Mouse (Mus musculus) urinary bladder, postnatal 14 days (tissue): ENCODE data around the gene Kng2.
"Not testable (repeated sequence)": the region's sequence is repeated elsewhere in the genome, so short reads cannot be mapped to it uniquely, and the experiment has no call there.

Experiments
- DNase-seq: peaks from one replicate; pipeline ENCODE4 v3.0.0; 2021; ENCODE audit warnings: low spot score

Kng2 gene

GRCm38 (mm10) chr16:22956085-22956439, 73.2 kb downstream of the Kng2 start:
- no peak for DNase-seq

DNA sequence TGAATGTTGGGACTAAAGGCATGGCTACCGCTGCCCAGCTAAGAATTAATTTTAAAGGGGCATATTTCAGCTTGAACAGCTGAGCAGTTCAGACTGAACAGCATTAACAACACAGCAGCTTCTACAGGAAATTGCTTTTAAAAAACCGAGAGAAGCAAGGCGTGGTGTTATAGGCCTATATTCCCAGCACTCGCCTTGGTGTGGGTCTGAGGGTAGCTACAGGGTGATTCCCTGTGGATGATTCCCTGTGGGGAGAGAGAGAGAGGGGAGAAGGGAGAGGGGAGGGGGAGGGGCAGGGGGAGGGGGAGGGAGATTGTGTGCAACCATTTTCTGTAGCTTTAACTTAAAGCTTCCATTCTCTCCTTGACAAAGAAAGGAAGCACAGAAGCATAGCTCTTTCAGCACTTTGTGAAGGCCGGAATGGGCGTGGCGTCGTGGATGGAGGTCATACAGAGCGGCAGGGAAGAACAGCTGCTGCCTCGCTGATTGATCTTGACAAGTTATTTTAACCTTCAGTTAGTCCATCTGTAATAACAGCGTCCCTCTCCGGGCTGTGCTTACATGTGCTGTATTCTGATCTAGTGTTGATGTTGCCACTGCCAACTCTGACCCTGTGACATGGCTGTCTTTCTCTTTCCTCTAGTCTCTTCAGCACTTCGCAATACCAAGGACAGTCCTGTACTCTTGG, 73.7 kb downstream of the Kng2 start:
- DNase-seq, result no peak

GRCm38 (mm10) chr16:22953069-22953468, 76.2 kb downstream of the Kng2 start:
- no peak for DNase-seq

DNA sequence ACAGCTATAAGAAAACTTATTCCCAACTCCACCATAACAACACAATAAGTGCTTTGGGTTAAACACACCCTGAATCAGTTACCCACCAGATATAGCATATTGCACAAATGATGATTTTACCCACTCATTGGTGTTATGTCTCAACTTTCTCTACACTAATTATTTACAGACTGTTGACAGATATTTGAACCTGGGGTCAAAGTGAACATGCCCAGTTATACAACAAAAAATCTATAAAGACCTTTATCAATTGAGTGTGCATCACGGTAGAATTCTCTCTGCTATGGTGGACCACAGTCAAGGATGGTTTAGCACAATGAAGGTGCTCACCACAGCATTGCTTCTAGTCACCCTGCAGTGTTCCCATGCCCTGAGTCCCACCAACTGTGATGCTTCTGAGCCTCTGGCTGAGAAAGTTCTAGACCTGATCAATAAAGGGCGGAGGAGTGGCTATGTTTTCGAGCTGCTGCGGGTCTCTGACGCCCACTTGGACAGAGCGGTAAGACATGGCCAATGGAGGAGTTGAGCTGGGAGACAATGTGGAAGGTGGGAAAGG, 78.4 kb downstream of the Kng2 start, which contains the start of gene Hrg:
Hrg (plus strand) TSS at position 233 of the 556 bp plus-strand sequence.
- no peak for DNase-seq

DNA sequence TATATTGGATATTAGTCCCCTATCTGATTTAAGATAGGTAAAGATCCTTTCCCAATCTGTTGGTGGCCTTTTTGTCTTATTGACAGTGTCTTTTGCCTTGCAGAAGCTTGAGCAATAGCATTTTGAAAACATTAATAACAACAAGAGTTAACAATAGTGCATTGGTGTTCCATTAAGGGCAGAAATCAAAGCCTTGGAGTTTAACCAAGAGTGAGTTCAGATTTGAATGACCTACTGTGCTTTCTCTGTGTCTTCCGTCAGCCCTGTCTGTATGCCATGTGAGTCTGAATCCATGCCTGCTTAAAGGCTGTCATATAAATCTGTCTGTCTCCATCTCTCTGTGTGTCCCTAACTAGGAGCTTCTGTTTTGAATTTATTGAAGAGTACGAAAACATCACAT, 81.9 kb downstream of the Kng2 start:
- DNase-seq, result no peak

GRCm38 (mm10) chr16:22941825-22942476, 87.3 kb downstream of the Kng2 start:
- DNase-seq, result not testable (repeated sequence)

- DNase-seq, result no peak
Observed at GRCm38 (mm10) chr16:22939120-22939695, 90.1 kb downstream of the Kng2 start.

GRCm38 (mm10) chr16:22938541-22938940, 90.7 kb downstream of the Kng2 start:
- no peak for DNase-seq

DNA sequence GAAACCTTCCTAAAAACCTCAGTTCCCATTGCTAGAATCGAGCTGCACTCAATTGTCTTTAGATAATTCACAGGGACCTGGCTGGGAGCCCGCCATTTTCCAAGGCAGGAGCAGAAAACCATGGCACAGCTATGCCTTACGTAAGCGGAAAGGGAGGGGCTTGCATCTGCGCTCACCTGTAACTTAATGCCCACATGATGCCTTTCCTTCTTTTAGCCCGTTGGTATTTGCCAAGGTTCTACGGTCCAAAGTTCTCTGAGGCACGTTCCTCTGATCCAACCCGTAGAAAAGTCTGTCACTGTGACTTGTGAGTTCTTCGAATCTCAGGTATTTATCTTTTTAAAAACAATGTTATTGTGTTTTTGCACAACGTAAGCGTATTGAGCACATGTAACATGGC, 91.7 kb downstream of the Kng2 start:
- no peak for DNase-seq
